Mouse (Mus musculus): ENCODE results near the gene Gal3st2. TPM values are rescaled to one million over a fixed set of nuclear protein-coding genes. Genes with fewer than 3 reads are reported as not detected.
"Not testable (repeated sequence)": the region's sequence is repeated elsewhere in the genome, so short reads cannot be mapped to it uniquely, and the experiment has no call there.

Gal3st2 gene
- total RNA-seq (2014; rRNA removed), result not detected in 2 replicates
- not detected in 2 replicates for polyA plus RNA-seq (2015; fragmentation: Nextera tagmentation; extraction: Ambion mirVana)

- not testable (repeated sequence) for H3K4me1 ChIP-seq (ENCODE audit: insufficient read depth, low read length); H3K27me3 ChIP-seq (ENCODE audit: insufficient read depth, low read length); H3K4me2 ChIP-seq (ENCODE audit: low read depth, low read length, poor library complexity, severe bottlenecking); ATAC-seq (ENCODE audit: low FRiP score); H3K9ac ChIP-seq (replicated peaks; ENCODE audit: low read length, poor library complexity, severe bottlenecking); H3K36me3 ChIP-seq (ENCODE audit: insufficient read depth, low read length); DNase-seq (ENCODE audit: low spot score); H3K4me3 ChIP-seq (ENCODE audit: low read depth, low read length); H3K9me3 ChIP-seq (ENCODE audit: low read length); H3K27ac ChIP-seq (ENCODE audit: low read depth, low read length)
- 82% methylated on average over 2 of the region's 2 CpGs for WGBS
Observed at GRCm38 (mm10) chr1:93861048-93861447, at the start of gene Gal3st2. Gene Gal3st2, plus strand, starts transcription at chr1:93861306.

GRCm38 (mm10) chr1:93811495-93812039, 49.5 kb upstream of the Gal3st2 start:
- TF ChIP-seq CTCF (IDR thresholded peaks at IDR 0.05), result no peak
- Histone ChIP-seq H3K4me1 (ENCODE audit: insufficient read depth, low read length) (no peaks in the 10 kb centered on the region), H3K4me2 (ENCODE audit: low read depth, low read length, poor library complexity, severe bottlenecking) (no peak overlapping the region), H3K9ac (replicated peaks; ENCODE audit: low read length, poor library complexity, severe bottlenecking) (no peak overlapping the region), H3K4me3 (ENCODE audit: low read depth, low read length) (no peak overlapping the region), H3K27me3 (ENCODE audit: insufficient read depth, low read length) (no peaks in the 10 kb centered on the region), H3K36me3 (ENCODE audit: insufficient read depth, low read length) (peaks cover 54% of the 10 kb centered on the region), H3K9me3 (ENCODE audit: low read length) (no peaks in the 10 kb centered on the region), H3K27ac (ENCODE audit: low read depth, low read length) (no peak overlapping the region)
- DNase-seq (ENCODE audit: low spot score), result no peak
- WGBS, result 93% methylated on average over 8 of the region's 8 CpGs
- no peak for ATAC-seq (ENCODE audit: low FRiP score)

GRCm38 (mm10) chr1:93817823-93818532, 43.1 kb upstream of the Gal3st2 start:
- ATAC-seq (ENCODE audit: low FRiP score) (no peak), DNase-seq (ENCODE audit: low spot score) (no peak)
- Histone ChIP-seq H3K36me3 (ENCODE audit: insufficient read depth, low read length) (peaks cover 59% of the 10 kb centered on the region), H3K4me2 (ENCODE audit: low read depth, low read length, poor library complexity, severe bottlenecking) (no peak overlapping the region), H3K27ac (ENCODE audit: low read depth, low read length) (no peak overlapping the region), H3K4me1 (ENCODE audit: insufficient read depth, low read length) (no peaks in the 10 kb centered on the region), H3K9ac (replicated peaks; ENCODE audit: low read length, poor library complexity, severe bottlenecking) (no peak overlapping the region), H3K9me3 (ENCODE audit: low read length) (no peaks in the 10 kb centered on the region), H3K27me3 (ENCODE audit: insufficient read depth, low read length) (no peaks in the 10 kb centered on the region), H3K4me3 (ENCODE audit: low read depth, low read length) (no peak overlapping the region)
- no peak for TF ChIP-seq CTCF (IDR thresholded peaks at IDR 0.05)
- WGBS, result 95% methylated on average over 8 of the region's 8 CpGs

- H3K9me3 ChIP-seq (ENCODE audit: low read length), result no peaks in the 10 kb centered on the region
- H3K9ac ChIP-seq (replicated peaks; ENCODE audit: low read length, poor library complexity, severe bottlenecking), result no peak overlapping the region
- 76% methylated on average over 7 of the region's 7 CpGs for WGBS
- no peak for TF ChIP-seq CTCF (IDR thresholded peaks at IDR 0.05)
- peaks cover 53% of the 10 kb centered on the region for H3K36me3 ChIP-seq (ENCODE audit: insufficient read depth, low read length)
- no peak overlapping the region for H3K4me2 ChIP-seq (ENCODE audit: low read depth, low read length, poor library complexity, severe bottlenecking)
- no peak overlapping the region for H3K27ac ChIP-seq (ENCODE audit: low read depth, low read length)
- DNase-seq (ENCODE audit: low spot score) (no peak), ATAC-seq (ENCODE audit: low FRiP score) (no peak)
- H3K4me3 ChIP-seq (ENCODE audit: low read depth, low read length), result no peak overlapping the region
- no peaks in the 10 kb centered on the region for H3K27me3 ChIP-seq (ENCODE audit: insufficient read depth, low read length)
- H3K4me1 ChIP-seq (ENCODE audit: insufficient read depth, low read length), result no peaks in the 10 kb centered on the region
Observed at GRCm38 (mm10) chr1:93818722-93819121, 42.4 kb upstream of the Gal3st2 start.

GRCm38 (mm10) chr1:93823796-93824495, 37.2 kb upstream of the Gal3st2 start:
- 70% methylated on average over 3 of the region's 3 CpGs for WGBS
- Histone ChIP-seq H3K4me1 (ENCODE audit: insufficient read depth, low read length) (no peaks in the 10 kb centered on the region), H3K4me3 (ENCODE audit: low read depth, low read length) (no peak overlapping the region), H3K9ac (replicated peaks; ENCODE audit: low read length, poor library complexity, severe bottlenecking) (no peak overlapping the region), H3K4me2 (ENCODE audit: low read depth, low read length, poor library complexity, severe bottlenecking) (no peak overlapping the region), H3K27ac (ENCODE audit: low read depth, low read length) (peak overlapping the region; percentile 95; the same call in 1 of the 2 replicates), H3K9me3 (ENCODE audit: low read length) (no peaks in the 10 kb centered on the region), H3K36me3 (ENCODE audit: insufficient read depth, low read length) (peaks cover 8% of the 10 kb centered on the region), H3K27me3 (ENCODE audit: insufficient read depth, low read length) (no peaks in the 10 kb centered on the region)
- no peak for TF ChIP-seq CTCF (IDR thresholded peaks at IDR 0.05)
- ATAC-seq (ENCODE audit: low FRiP score), result no peak
- DNase-seq (ENCODE audit: low spot score), result no peak

GRCm38 (mm10) chr1:93824609-93825008, 36.5 kb upstream of the Gal3st2 start, which contains the start of gene D2hgdh:
Gene D2hgdh, plus strand, starts transcription at chr1:93824909.
- Histone ChIP-seq H3K4me2 (ENCODE audit: low read depth, low read length, poor library complexity, severe bottlenecking) (peak within 1 kb of the TSS; percentile 80), H3K9ac (replicated peaks; ENCODE audit: low read length, poor library complexity, severe bottlenecking) (peak within 1 kb of the TSS; percentile 65), H3K4me3 (ENCODE audit: low read depth, low read length) (peak within 1 kb of the TSS; percentile 50), H3K36me3 (ENCODE audit: insufficient read depth, low read length) (peaks cover 2% of the 10 kb centered on the region; the same call in 1 of the 2 replicates), H3K9me3 (ENCODE audit: low read length) (no peaks in the 10 kb centered on the region), H3K27ac (ENCODE audit: low read depth, low read length) (peak within 1 kb of the TSS; percentile 95), H3K27me3 (ENCODE audit: insufficient read depth, low read length) (no peaks in the 10 kb centered on the region), H3K4me1 (ENCODE audit: insufficient read depth, low read length) (no peaks in the 10 kb centered on the region)
- no peak for TF ChIP-seq CTCF (IDR thresholded peaks at IDR 0.05)
- 2% methylated on average over 10 of the region's 10 CpGs for WGBS
- ATAC-seq (ENCODE audit: low FRiP score) (peak; percentile 25; the same call in 1 of the 2 replicates), DNase-seq (ENCODE audit: low spot score) (no peak)
